In genomic region chr16:3975658-3976057, GRCm38 (mm10) we compare ENCODE assay signal across 11 mouse cellular contexts. TPM values are rescaled to one million over a fixed set of nuclear protein-coding genes. Genes with fewer than 3 reads are reported as not detected.
DNase-seq lines count a peak whose midpoint lies in the region; ATAC-seq and TF ChIP-seq lines count a peak whose summit lies in the region.
"Had no signal": no experiment of that assay in that cellular context is flagged by ENCODE, and none has a peak within 500 bp of the region (broad histone marks: within the 10 kb centered on the region; RNA-seq: fewer than 3 reads in every experiment).

No protein-coding gene starts in this region.

- ATAC-seq in kidney, postnatal 0 days (replicated peaks; ENCODE audit: low FRiP score, low read depth): peak; percentile 16
- peak; percentile 10 for ATAC-seq in CD4-positive, CD25-positive, alpha-beta regulatory T cell, adult 4 months
- ATAC-seq in limb, embryonic 14.5 days (ENCODE audit: low FRiP score, low read depth): no peak
- no peak for ATAC-seq in hindbrain, postnatal 0 days

- WGBS in kidney, postnatal 0 days: 76% methylated on average over 7 of the region's 7 CpGs
- 83% methylated on average over 7 of the region's 7 CpGs for WGBS in limb, embryonic 14.5 days
- WGBS in hindbrain, postnatal 0 days: 93% methylated on average over 7 of the region's 7 CpGs

- peaks cover 24% of the 10 kb centered on the region for H3K36me3 ChIP-seq in kidney, postnatal 0 days (ENCODE audit: insufficient read depth, low read length)
- peaks cover 29% of the 10 kb centered on the region for H3K36me3 ChIP-seq in limb, embryonic 14.5 days (ENCODE audit: control insufficient read depth, insufficient read depth, low read length)
- peaks cover 29% of the 10 kb centered on the region for H3K36me3 ChIP-seq in hindbrain, postnatal 0 days (ENCODE audit: insufficient read depth, low read length)

- no peak for TF ChIP-seq POLR2A in limb, embryonic 14.5 days (IDR thresholded peaks at IDR 0.05; ENCODE audit: borderline replicate concordance, extremely low read depth, insufficient read depth, insufficient read length)

- H3K27ac ChIP-seq in kidney, postnatal 0 days: no peak overlapping the region
- H3K27ac ChIP-seq in limb, embryonic 14.5 days (replicated peaks; ENCODE audit: low read depth, low read length): no peak overlapping the region
- H3K27ac ChIP-seq in hindbrain, postnatal 0 days: no peak overlapping the region
- H3K27ac ChIP-seq: forebrain, embryonic 10.5 days; left cerebral cortex, adult 2 months had no signal

- no peak for TF ChIP-seq CTCF in kidney, postnatal 0 days (IDR thresholded peaks at IDR 0.05; ENCODE audit: low read depth)
- no peak for TF ChIP-seq CTCF in hindbrain, postnatal 0 days (IDR thresholded peaks at IDR 0.05; ENCODE audit: low read depth)

- no peak for DNase-seq in kidney, postnatal 0 days (ENCODE audit: low spot score)
- DNase-seq in kidney, adult 8-10 months: no peak
- peak; percentile 66 for DNase-seq in 416B (ENCODE audit: low read depth)
- DNase-seq in limb, embryonic 14.5 days (ENCODE audit: low spot score): peak; percentile 1
- DNase-seq in layer of hippocampus, adult 8-10 months (ENCODE audit: low spot score in 2 of 2): no peak
- DNase-seq in hindbrain, postnatal 0 days (ENCODE audit: low spot score): no peak
- DNase-seq: lung, adult 2 months; right cerebral cortex, postnatal 25 days had no signal

- peaks cover 6% of the 10 kb centered on the region; the same call in 1 of the 2 replicates for H3K4me1 ChIP-seq in kidney, postnatal 0 days (replicated peaks; ENCODE audit: insufficient read depth, low read length)
- H3K4me1 ChIP-seq in limb, embryonic 14.5 days (ENCODE audit: control insufficient read depth, insufficient read depth, low read length): no peaks in the 10 kb centered on the region
- H3K4me1 ChIP-seq in hindbrain, postnatal 0 days (ENCODE audit: insufficient read depth, low read length): no peaks in the 10 kb centered on the region

- H3K27me3 ChIP-seq in kidney, postnatal 0 days (ENCODE audit: insufficient read depth, low read length): no peaks in the 10 kb centered on the region
- no peaks in the 10 kb centered on the region for H3K27me3 ChIP-seq in limb, embryonic 14.5 days (ENCODE audit: control insufficient read depth, insufficient read depth, low read length)
- H3K27me3 ChIP-seq in hindbrain, postnatal 0 days (ENCODE audit: insufficient read depth, low read length): no peaks in the 10 kb centered on the region

- peak overlapping the region; percentile 23; the same call in 1 of the 2 replicates for H3K4me2 ChIP-seq in kidney, postnatal 0 days (ENCODE audit: low read length)
- H3K4me2 ChIP-seq in limb, embryonic 14.5 days (replicated peaks; ENCODE audit: low read depth, low read length, severe bottlenecking): no peak overlapping the region
- H3K4me2 ChIP-seq in hindbrain, postnatal 0 days (ENCODE audit: low read depth, low read length): no peak overlapping the region

- no peak overlapping the region for H3K9ac ChIP-seq in kidney, postnatal 0 days (ENCODE audit: low read depth, low read length)
- no peak overlapping the region for H3K9ac ChIP-seq in limb, embryonic 14.5 days (ENCODE audit: low read depth, low read length, severe bottlenecking)
- H3K9ac ChIP-seq in hindbrain, postnatal 0 days (replicated peaks; ENCODE audit: low read length): no peak overlapping the region

- no peak overlapping the region for H3K4me3 ChIP-seq in kidney, postnatal 0 days (replicated peaks; ENCODE audit: low read depth, low read length)
- no peak overlapping the region for H3K4me3 ChIP-seq in limb, embryonic 14.5 days (replicated peaks; ENCODE audit: low read length)
- no peak overlapping the region for H3K4me3 ChIP-seq in hindbrain, postnatal 0 days (ENCODE audit: low read length)
- H3K4me3 ChIP-seq: forebrain, embryonic 10.5 days; left cerebral cortex, adult 2 months had no signal

- H3K9me3 ChIP-seq in kidney, postnatal 0 days (replicated peaks; ENCODE audit: low read length): no peaks in the 10 kb centered on the region
- no peaks in the 10 kb centered on the region for H3K9me3 ChIP-seq in limb, embryonic 14.5 days (ENCODE audit: control insufficient read depth, low read length)
- H3K9me3 ChIP-seq in hindbrain, postnatal 0 days (ENCODE audit: low read length): no peaks in the 10 kb centered on the region
- H3K9me3 ChIP-seq: forebrain, embryonic 10.5 days had no signal

RNA-seq across cellular contexts. Expression of gene Nlrc3, which starts 0.8 kb away (rescaled TPM):
- 1.1 and 1.3 TPM in 2 replicates for polyA plus RNA-seq in kidney, postnatal 0 days (2015; fragmentation: Nextera tagmentation; extraction: Ambion mirVana)
- polyA plus RNA-seq in CD4-positive, CD25-positive, alpha-beta regulatory T cell, adult 4 months (2017; shearing (Covaris generic)): 10 to 100 TPM; 56.1 to 73.3 TPM
- 2.7 and 3.6 TPM in 2 replicates for polyA plus RNA-seq in limb, embryonic 14.5 days (2012; rRNA removed)
- polyA plus RNA-seq in limb, embryonic 14.5 days (2014; fragmentation: Nextera tagmentation; extraction: Ambion mirVana): 1.1 and 1.2 TPM in 2 replicates
- 1 to 10 TPM; 2.5 to 3.4 (median 2.6) TPM for total RNA-seq in layer of hippocampus, adult 8-10 months (2022)
- 0.93 and 1.3 TPM in 2 replicates for total RNA-seq in hindbrain, postnatal 0 days (2014; rRNA removed)
- 0.61 and 0.63 TPM in 2 replicates for polyA plus RNA-seq in hindbrain, postnatal 0 days (2015; fragmentation: Nextera tagmentation; extraction: Ambion mirVana)

RNA-seq across cellular contexts. Expression of gene Slx4, which starts 27.9 kb away (rescaled TPM):
- polyA plus RNA-seq in kidney, postnatal 0 days (2015; fragmentation: Nextera tagmentation; extraction: Ambion mirVana): 11.9 and 13.4 TPM in 2 replicates
- polyA plus RNA-seq in CD4-positive, CD25-positive, alpha-beta regulatory T cell, adult 4 months (2017; shearing (Covaris generic)): 10 to 100 TPM; 15.2 to 26.6 TPM
- 46.0 and 47.5 TPM in 2 replicates for polyA plus RNA-seq in limb, embryonic 14.5 days (2012; rRNA removed)
- polyA plus RNA-seq in limb, embryonic 14.5 days (2014; fragmentation: Nextera tagmentation; extraction: Ambion mirVana): 24.4 and 28.9 TPM in 2 replicates
- total RNA-seq in layer of hippocampus, adult 8-10 months (2022): 10 to 100 TPM; 39.7 to 54.5 (median 48.5) TPM
- 28.1 and 35.9 TPM in 2 replicates for total RNA-seq in hindbrain, postnatal 0 days (2014; rRNA removed)
- polyA plus RNA-seq in hindbrain, postnatal 0 days (2015; fragmentation: Nextera tagmentation; extraction: Ambion mirVana): 15.1 and 15.4 TPM in 2 replicates

Comparison
In these comparisons a context has a peak if more than half of its experiments do, and no peak if none do; other contexts are left out.
1. ATAC-seq: peak in kidney, postnatal 0 days (single experiment) and CD4-positive, CD25-positive, alpha-beta regulatory T cell, adult 4 months (single experiment); none in limb, embryonic 14.5 days (single experiment) and hindbrain, postnatal 0 days (single experiment).
2. DNase-seq: peak in 416B (single experiment) and limb, embryonic 14.5 days (single experiment); none in kidney, postnatal 0 days (single experiment), kidney, adult 8-10 months (0 of 2), layer of hippocampus, adult 8-10 months (0 of 2) and hindbrain, postnatal 0 days (single experiment).
3. RNA of gene Nlrc3, which starts 0.8 kb away (polyA plus RNA-seq): 56.1 to 73.3 TPM in CD4-positive, CD25-positive, alpha-beta regulatory T cell, adult 4 months; 1.1 to 3.6 TPM in limb, embryonic 14.5 days, 1.1 to 1.3 TPM in kidney, postnatal 0 days and 0.61 to 0.63 TPM in hindbrain, postnatal 0 days; every median in the first group is over 10 times any median in the second.